Mouse (Mus musculus) CH12F3 (cell line): ENCODE results near the gene Syce3.

Experiments used
- in situ Hi-C: fragments of 300-500 bp; cut with MboI; formaldehyde crosslinking; loops from 2 replicates; pipeline ENCODE4 v1.14.3; 2020; ENCODE audit warnings: low sequenced_read_pairs

The Syce3 gene

DNA sequence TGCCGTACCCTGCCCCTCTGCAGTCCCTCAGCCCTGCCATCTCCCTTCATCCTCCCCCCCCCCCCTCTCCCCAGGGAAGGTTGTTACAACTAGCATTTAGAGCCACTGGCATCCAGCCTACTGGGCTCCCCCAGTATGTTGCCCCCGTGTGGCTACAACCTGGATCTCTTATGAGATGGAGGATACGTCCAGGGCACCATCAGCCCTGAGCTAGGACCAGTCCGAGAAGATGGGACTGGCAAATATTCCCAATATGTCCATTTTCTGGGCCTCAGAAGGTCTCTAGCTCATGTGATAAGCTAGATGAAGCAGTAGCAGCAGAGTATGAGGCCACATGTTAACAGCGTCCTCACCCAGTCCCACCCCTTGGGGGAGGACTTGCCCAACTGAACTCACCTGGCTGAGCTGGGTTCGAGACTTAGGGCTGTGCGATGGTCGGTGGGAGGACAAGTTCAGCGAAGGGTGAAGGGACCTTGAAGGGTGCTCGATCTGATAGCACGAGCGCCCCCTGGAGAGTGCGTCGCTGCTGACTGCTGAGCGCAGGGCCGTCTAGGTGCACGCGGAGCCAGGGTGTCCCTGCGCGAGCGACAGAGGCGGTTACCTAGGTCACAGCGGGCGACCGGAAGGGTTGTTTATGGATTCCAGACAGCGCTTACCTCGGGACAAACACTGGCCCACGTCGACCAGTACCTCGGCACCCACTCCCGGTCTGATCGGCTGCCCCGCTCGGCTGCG lies 37.1 kb downstream of the Syce3 start:
- in situ Hi-C loops, result no loop called here

GRCm38 (mm10) chr15:89372536-89372935 lies 37.8 kb downstream of the Syce3 start:
- in situ Hi-C loops, result no loop called here

- in situ Hi-C loops, result no loop called here
Measured at GRCm38 (mm10) chr15:89372068-89372467, 38.2 kb downstream of the Syce3 start.

GRCm38 (mm10) chr15:89365141-89365551 lies 45.2 kb downstream of the Syce3 start:
- in situ Hi-C loops, result no loop called here

DNA sequence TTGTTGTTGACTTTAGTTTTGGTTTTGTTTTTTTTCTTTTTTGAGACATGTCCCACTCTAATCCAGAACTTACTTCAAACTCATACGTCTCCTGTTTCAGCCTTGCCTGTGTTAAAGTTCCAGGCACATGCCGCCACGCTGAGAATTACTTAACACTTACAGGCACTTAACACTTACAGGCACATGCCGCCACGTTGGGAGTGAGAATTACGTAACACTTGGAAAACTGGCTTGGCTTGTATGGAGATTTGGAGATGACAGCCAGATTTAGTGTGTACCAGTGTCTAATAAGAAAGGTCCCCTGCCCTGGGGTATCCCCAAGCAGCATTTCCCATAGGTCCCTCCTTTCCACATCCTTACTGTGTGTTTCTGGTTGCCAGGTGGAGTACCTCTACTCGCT lies 47.3 kb downstream of the Syce3 start:
- in situ Hi-C loops, result no loop called here

DNA sequence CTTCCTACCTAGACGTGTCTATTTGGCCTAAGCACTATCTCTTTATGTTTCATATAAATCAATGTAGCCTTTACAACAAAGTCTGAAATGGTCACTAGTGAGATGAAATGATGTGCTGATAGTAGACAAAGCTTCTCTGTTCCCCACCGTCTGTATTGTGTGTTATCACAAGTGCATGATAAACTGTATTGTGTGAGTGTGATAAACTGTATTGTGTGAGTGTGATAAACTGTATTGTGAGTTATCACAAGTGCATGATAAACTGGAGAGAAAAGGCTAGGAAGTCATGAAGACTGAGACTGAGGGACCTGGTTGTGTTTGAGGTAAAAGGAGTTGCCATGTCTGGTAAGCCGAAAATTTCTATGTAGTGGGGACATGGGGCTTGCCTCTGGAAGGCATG lies 51.5 kb downstream of the Syce3 start:
- in situ Hi-C loops, result no loop called here

DNA sequence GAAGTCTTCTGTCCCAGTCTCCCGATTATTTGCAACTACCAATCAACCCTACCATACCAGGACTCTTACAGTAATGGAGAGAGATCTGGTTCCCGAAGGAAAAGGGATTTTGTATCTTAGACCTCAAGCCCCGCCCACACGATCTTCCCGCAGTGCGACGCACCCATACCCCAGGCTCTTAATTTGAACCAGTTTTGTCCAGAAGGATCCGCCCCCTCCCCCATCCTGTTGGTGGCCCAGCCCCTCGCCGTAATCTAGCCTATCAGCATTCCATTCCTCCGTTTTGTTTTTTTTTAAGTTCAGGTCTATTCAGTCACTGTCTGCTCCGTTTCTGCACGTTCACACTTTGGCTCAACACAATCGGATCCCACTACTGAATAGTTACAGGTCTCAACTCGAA lies 53.9 kb downstream of the Syce3 start:
- in situ Hi-C loops, result no loop called here

- in situ Hi-C loops, result no loop called here
Measured at GRCm38 (mm10) chr15:89355241-89356187, 54.8 kb downstream of the Syce3 start, which contains the start of the genes Lmf2 and Ncaph2. Lmf2 (minus strand) TSS chr15:89355659. Ncaph2 (plus strand) TSS chr15:89355719.

- in situ Hi-C loops, result no loop called here
Measured at GRCm38 (mm10) chr15:89354455-89354854, 55.8 kb downstream of the Syce3 start.

DNA sequence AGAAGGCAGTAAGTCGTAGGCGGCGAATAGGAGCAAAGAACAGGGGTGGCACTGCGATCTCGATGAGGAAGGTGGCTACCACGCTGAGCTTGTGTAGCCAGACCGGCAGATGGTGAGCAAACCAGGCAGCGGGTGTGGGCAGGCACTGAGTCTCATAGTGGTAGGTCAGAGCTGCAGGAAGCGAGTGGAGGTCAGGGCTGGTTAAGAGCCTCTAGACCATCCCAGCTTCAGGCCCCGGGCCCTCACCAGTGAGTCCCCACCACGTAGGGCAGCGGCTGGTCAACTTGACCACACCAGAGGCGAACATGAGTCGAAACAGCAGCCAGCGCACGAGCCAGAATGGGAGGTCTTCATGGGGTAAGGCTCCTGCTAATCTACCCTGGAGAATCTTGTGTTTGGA lies 56.5 kb downstream of the Syce3 start:
- in situ Hi-C loops, result no loop called here

DNA sequence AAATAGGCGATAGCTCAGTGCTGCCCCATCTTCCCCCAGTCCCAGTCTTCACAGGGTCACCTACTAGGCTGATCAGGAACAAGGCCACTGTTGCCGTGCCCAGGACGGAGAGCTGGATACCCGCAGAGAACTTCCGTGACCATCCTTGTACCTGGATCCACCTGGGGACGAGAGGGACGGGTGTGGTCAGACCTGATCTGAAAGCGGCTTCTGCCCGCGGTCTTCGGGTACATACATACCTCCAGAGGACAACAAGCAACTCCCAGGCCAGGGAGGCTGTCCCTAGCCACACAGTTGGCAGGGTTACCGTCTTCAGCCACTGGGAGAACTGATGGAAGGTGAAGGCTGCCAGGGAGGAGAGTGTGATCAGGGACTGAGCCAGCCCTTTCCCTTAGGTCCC lies 57.5 kb downstream of the Syce3 start:
- in situ Hi-C loops, result no loop called here

- in situ Hi-C loops, result no loop called here
Measured at GRCm38 (mm10) chr15:89352054-89352453, 58.2 kb downstream of the Syce3 start.

GRCm38 (mm10) chr15:89351302-89351701 lies 59.0 kb downstream of the Syce3 start:
- in situ Hi-C loops, result no loop called here

- in situ Hi-C loops, result no loop called here
Measured at GRCm38 (mm10) chr15:89350447-89350846, 59.9 kb downstream of the Syce3 start.

DNA sequence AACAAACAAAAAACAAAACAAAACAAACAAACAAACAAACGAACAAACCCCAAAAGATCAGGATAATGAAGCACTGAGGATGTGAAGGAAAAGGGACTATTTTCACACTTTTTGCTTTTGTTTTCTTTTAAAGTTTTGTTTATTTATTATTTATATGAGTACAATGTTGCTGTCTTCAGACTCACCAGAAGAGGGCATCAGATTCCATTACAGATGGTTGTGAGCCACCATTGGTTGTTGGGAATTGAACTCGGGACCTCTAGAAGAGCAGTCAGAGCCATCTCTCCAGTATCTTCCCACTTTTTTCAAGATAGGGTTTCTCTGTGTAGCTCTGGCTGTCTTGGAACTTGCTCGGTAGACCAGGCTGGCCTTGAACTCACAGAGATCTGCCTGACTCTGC lies 67.0 kb downstream of the Syce3 start:
- in situ Hi-C loops, result no loop called here

DNA sequence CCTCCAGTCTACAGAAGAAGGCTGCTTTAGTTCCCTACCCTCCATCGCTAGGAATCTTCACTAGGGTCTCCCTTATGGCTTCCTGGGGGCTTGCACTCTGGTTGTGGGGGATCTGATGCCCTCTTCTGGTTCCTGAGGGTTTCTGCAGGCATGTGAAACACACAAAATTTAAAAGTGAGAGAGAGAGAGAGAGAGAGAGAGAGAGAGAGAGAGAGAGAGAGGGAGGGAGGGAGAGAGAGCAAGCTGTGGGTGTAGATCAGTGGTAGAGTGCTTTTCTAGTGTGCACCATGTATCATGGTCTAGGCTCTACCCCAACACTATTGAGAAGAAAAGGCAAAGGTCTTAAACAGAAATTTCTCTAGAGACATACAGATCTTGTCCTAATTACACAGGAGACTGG lies 68.6 kb downstream of the Syce3 start:
- in situ Hi-C loops, result no loop called here
